Mouse (Mus musculus) MEL-GATA-1-ER (cell line): Measurements from ENCODE around the gene Timm10.
A peak's percentile ranks its signal among the peaks of the same experiment; 100 is the strongest.

Experiments used
- DNase-seq: peaks from one replicate; pipeline ENCODE4 v3.0.0-alpha.2; 2012; ENCODE audit warnings: low read depth; ENCODE audit errors: extremely low read depth

The Timm10 gene

DNA sequence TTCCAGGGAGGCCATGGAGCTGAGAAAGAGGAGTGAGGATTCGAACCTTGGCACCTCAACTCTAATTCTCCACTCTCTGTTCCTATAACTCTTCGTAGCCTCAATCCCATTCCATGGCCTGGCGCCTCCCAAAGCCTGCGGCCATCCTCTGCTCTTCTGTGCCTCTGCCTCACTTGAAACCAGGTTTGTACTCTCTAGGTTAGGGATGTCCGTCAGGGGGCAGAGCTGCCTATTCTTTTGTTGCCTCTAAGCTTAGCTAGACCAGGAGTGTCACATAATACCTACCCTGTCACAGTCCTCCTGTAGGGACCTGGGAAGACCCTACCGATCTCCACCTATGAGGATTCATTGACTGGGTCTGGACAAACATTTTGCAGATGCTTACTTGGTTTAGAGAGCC is 14.1 kb upstream of the Timm10 start:
- DNase-seq: no peak

DNA sequence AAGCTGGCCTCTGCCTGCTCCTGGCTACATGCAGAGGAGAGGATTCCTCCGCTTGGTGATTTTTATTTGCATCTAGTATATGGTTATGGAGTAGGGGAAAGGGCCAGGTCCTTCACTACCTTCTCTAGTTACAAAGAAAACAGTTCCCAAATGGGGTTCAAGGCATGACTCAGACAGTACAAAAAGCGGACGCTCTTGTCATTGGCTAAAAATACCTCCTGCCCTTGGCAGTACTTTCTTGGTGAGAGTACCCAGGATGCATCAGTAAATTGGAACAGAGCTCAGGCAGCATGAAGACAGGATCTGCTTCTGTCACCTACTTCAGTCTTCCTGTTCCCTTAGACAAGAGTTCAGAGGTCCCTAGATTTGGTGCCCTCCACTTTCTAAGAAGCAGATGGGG is 6.9 kb upstream of the Timm10 start:
- no peak for DNase-seq

DNA sequence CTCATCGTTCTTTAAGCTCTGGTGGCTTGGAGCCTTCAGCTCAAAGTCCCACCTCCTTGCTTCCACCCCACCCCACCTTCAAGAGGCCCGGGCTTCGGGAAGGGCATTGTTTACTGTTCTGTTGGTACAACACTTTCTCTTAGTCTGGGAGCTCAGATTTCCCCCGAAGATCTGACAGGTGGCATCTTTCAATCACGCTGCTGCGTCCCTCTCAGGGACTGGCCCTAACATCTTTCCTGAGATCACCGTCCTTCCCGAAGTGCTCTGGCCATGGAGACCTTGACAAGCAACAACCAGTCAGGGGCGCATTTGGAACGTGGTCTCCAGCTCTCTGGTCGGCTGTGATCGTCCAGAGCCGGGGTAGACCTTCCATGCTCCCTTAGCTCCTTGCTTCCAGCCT is 4.2 kb upstream of the Timm10 start, which contains the start of gene Smtnl1:
TSS of gene Smtnl1 (minus strand) at position 101 of the 400 bp plus-strand sequence.
- DNase-seq: no peak

DNA sequence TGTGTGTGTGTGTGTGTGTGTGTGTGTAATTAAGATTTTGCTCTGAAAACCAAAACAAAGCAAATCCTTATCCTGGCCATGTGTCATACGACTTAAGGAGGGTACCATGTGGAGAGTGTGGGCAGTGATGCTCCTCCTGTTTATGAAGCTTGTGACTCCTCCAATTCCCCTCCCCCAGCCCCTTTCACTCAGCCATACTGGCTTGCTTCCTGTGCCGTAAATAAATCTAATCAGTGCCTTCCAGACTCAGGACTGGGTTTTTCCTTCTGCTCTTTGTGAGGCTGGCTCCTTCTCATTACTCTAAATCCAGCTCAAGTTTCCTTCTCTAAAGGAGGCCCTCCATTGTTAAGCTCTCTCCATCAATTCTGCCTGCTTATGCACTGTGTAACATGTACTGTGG is 3.6 kb upstream of the Timm10 start:
- DNase-seq: no peak

DNA sequence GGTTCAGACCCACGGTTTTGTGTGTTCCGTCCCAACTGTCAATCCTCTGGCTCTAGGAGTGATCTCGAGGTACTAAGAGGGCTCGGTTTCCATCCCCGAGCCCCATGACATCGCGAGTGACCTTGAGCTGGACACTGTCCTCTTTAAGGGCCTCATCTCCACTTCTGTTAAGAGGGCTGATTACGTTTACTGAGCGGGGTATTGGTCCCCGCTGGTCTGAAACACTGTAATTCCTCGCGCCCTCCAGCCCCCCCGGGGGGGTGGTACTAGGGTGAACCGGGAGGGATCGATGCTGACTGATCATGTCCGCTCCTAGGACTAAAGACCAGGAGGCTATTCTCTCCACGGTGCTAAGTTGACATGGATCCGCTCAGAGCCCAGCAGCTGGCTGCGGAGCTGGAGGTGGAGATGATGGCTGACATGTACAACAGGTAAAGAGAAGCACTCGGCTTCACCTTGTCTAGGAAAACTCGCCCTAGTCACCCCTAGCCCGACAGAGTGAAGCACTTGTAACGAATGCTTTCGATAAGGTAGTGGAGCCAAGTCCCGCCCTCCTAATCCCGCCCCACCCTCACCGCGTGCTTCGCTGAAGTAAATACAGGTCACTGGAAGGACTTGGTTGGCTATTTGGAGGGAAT is 605 bp downstream of the Timm10 start:
- DNase-seq: peak; percentile 50

DNA sequence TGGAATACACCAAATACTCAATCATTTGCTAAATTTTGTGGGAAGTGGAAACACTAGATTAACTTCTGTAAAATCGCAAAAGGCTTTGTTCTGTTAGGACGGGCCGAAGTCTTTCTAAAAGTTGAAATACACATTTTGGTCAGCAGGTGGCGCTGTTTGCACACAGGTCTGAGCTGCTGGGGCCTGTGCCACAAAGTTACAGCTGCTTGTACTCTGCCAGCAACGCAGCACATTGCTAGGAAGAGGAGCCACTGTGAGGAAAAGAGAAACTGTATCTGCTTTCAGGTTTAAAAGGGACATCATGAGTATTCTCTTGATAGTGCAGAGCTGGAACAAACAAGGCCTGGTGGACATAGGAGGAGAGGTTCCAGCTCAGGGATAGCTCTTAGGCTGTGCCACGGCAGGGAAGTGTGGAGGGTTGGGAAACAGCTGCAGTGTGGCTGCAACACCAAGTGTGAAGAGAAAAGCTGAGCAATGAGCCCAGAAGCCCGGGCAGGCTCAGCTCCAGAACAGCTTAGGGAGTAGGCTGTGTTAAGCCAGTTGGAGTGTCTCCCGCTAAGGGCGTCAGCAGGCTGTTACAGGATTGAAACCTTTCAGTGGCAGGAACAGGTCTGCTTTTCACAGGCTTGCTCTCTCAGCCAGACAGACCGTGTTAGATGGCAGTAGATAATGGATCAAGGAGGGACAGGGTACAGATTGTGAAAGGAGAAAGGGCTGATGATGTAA is 5.0 kb downstream of the Timm10 start:
- DNase-seq: peak; percentile 75

DNA sequence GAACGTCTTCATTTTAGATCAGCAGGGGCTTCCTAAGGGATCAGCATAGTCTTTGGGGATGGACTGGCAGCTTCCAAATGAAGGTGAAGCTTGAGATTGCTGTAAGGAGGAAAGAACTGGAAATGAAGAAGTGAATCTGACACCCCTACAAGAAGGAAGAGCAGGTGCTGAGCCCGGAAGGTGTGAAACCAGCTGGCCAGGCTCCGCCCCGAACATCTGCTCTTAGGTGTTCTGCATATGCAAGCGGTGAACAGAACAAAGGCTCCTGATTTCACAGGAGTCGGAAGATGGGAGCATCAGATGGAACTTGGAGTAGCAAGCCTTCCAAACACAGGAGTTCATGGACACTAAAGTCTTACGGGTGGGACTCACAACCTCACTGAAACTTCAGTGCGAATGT is 10.3 kb downstream of the Timm10 start:
- no peak for DNase-seq

DNA sequence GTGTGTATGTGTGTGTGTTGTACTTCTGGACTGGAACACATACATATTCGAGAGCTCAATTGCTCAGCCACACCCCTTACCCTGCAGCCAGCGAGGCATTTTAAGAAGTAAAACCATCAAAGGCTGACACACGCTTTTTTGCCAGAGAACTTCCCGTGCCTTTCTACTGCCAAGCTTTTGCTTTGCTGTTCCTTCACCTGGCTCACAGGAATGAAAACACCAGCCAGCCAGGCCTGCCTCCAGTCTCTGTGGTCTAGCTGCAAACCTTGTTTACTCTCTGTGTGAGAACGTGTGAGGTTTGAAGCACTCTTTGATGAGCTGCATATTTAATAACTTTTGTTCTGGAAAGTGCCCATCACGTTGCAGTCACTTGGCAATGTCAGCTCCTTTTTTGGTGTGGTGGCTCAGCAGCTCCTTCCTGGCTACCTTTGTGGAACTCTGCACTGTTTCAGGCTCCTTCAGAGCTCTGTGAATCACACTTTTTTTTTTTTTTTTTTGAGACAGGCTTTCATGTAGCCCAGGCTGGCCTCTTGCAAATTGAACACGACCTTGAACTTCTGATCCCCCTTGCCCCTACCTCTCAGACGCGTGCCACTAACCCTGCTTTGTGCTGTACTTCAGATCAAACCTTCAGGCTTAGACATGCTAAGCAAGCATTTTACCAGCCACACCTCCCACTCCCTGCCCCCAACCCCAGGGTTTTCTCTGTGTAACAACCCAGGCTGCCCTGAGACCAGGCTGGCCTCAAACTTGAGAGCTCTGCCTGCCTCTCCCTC is 11.2 kb downstream of the Timm10 start:
- DNase-seq: no peak

DNA sequence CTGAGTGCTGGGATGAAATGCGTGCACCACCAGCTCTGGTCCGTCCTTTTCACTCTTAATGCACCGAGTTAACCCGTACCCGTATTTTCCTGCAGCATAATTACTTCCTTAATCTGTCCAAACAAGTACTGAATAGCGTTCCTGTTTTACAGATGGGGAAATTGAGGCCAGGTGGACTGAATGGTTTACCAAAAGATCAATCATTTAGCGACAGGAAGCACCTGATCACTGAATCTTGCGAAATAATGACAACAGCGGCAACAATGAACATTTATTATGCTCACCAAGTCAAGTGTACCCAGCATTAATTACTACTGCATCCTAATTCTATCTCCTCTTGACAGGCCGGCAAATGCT is 11.8 kb downstream of the Timm10 start, which contains the start of gene Slc43a1:
TSS of gene Slc43a1 (plus strand) at position 258 of the 357 bp plus-strand sequence.
- peak; percentile 29 for DNase-seq

DNA sequence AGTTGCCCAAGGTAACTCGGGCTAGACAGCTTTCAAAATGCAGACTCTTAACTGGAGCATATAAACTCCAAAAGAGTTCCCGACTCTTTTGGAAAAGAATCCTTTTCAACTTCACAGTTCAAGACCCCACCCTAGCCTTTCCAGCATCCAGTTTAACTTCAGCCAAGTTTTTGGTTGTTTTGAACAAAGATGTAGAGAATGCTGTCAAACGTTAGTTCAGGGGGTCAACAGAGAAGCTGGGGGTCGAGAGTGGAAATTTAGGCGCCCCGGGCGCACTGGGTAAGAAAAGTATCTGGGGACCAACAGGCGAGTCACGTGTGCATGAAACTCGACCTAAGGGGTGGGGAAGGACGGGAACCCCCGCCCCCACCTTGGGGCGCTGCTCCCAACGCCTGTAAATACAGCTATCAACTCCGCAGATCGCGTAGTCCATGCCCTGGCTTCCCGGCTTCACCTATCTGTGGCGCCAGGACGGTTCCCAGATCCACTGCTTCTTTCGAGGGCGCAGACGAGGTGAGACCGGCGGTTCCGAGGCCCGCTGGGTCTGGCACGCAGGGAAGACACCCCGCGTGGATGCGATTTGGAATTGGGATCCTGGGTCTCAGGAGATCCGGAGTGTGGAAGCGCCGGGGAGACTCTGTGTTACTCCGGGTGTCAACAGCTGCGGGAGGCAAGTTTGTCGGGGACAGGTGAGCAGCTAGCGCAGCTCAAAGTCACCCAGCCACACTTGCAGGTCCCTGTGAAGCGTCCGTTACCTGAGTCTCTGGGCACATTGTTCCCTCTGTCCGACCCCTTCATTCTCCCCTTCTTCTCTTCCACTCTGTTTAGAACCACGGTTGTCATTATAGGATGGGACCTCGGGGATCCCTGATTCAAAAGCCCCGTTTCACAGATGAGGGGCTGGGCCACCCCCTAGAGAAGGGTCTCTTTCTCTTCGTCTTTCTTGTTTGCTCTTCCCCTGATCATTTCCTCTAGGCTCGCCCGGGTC is 12.5 kb downstream of the Timm10 start:
- DNase-seq: peak; percentile 62

DNA sequence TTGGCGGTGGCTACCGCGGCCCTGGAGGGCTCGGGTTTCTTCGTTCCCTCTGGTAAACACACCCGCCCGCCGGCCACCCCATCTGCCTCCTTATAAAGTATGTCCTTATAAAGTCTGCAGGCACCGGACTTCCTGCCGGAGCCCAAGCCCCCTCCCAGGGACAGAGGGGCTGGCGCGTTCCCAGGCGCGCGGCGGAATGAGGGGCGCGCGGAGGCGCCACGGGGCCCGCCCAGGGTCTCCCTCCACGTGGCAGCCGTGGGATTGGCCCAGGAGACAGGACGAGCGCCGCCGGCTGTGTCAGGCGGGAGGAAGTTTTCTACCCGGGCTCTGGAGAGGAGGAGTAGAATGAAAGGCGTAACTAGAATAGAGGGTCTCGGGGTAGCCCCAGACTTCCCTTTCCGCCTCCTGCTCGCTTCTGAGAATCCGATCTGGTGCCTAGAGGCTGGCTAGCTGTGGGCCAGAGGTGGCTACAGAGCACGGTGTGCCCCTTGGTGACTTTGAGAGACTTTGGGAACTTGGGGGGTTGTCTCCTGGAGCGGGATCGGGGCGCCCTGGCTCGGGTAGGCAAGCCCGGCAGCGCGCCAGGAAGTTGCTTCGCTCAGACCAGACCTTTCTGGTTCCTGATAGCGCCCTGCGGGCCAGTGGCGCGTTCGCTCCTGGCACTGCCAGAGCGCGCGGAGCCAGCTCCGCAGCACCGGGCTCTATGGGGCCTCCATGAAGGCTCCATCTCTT is 13.4 kb downstream of the Timm10 start:
- peak; percentile 83 for DNase-seq

DNA sequence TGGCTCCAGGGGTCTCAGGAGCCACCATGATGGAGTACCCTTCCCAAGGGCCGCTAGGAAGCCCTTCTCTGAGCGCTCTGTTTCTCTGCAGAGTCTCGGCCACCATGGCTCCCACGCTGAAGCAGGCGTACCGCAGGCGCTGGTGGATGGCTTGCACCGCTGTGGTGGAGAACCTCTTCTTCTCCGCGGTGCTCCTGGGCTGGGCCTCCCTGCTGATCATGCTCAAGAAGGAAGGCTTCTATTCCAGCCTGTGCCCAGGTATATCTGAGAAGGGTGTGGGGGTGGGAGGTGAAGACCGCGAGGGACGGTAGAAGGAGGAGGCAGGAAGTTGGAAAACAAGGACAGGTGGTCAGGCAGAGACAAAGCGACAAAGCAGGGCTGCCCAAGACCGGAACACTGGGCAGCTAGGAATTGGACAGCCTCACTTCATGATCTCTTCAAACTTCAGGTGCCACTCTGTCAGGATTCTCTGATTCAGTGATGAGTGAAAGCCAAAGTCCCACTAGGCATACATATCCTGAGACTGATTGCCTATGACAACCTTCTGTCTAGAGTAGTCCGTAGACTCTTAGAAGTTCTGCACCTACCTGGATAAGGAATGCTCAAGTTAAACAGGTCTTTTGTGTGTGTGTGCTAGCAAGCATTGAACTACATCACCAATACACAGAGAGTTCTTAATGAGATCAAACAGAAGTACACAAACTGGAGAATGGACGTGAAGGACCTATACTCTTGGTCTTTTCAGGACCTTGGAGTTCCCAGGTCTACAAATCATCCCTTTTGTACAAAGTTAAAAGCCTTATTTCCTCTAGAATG is 14.2 kb downstream of the Timm10 start:
- DNase-seq: peak; percentile 32

DNA sequence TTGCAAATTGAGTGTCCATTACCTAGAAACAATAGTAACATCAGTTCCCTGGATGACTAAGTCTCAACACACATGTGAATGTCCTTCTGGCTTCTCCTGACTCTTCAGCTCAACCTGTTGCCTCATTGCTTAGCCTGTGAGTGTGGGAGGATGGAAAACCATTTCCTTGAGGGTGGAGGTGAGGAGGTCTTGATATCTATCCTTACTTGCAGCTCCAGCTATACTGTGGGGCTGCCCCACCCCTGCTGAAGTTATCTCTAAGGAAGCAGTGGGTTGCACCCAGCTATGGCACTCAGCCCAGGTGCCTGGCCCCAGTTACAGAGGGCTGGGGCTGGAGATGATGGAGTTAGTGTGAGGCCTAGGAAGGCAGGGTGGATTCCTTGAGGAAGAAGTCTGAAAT is 15.1 kb downstream of the Timm10 start:
- DNase-seq: peak; percentile 90

DNA sequence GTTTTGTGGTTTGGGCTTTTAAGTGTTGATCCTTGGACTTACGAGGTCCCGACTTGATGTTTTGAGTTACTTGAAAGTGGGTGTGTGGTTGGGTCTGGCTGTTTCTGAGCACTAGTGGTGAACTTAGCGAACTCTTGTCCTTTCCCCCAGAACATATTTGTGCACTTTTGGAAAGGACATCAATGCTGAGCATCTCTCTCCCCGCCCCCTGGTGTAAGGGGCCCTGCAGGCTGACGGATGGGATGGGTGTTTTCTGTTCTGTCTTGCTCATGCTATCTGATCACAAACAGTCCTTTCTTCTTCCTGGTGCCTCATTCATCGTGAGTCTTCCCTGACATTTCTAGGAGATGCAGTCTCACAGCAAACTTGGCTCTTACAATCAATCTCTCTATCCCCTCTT is 16.9 kb downstream of the Timm10 start:
- no peak for DNase-seq

DNA sequence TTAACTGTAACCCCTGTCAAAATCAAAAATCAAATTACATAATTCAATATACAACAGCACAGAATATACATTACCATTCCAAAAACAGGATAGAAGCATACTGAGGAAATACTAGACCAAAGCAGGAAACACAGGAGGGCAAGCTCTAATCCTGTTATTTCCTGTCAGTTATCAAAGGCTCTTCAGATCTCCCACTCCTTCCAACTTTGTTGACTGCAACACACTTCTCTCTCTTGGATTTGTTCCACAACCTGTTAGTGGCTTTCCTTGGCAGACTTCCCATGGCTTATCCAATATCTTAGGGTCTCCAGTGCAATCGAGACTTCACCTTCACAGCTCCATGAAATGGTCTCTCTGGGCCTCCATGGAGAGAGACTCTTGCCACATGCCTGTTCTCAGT is 18.4 kb downstream of the Timm10 start:
- no peak for DNase-seq

DNA sequence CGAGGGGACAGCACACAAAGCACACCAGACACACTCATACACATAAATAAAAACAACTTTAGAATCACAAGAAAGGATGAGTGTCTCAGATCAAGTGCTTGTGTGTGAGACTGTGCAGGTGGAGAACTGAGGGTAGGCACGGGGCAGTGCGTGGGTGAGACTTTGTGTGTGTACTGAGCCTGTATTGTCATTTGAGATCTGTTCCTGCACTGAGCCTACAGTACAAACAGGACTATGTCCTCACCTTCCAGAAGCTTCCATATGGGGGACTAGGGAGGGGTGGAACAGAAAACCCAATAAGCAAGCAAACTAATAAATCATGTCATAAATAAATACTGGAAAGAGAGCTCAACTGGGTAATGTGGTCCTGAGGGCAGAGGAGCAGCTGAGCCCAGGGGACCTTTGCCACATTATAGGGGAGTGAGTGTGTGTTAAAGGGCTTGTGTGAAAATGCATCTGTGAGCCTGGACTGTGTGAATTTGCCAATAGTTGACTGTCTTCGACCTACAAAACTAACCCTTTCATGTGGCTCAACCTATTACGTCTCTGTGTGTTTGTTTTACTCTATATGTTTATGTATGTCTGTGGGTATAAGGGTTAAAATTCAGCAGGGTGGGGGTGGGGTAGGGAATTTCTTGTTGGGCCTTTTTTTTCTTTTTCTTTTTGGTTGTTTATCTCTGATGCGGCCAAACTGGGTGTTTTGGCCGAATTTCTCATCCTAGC is 23.8 kb downstream of the Timm10 start:
- no peak for DNase-seq

DNA sequence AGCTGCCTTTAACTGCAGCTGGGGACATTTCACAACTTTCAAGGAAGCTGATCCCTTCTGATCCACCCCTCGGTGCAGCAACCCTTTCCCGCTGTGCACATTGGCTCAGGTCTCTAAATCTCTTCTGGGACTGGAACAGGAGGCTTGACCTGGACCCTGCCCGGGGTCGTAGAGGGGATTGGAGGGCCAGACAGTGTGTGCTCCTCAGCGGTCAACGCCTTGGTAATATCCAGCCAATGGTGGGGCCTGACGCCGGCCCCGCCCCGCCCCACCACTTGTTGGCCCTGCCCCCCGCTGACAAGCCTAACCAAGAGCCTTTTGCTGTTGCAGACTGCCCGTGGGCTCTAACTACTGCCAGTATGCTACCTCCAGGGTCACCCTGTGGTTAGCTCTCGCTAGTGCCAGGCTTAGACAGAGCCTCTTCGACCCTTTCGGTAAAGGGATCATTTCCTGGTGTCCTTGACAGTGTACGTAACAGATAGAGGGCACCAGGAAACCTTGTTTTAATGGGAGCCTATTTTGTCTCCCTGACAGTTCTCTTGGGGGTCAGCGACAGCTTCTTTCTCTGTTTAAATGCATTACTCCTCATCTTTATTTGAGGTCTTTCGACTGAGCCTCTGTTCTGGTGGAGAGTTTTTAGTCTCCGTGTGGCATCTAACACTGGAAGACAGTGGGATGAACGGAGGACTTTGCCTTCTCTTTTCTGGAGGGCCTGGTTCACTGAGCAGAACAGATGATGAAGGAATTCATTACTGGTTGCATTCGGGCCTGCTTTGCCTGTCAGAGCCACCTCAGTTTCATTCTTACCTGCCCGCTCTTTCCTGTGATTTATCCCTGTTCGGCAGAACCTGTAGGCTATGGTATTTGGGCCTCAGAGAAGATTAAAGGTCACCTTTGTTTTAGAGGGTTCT is 24.6 kb downstream of the Timm10 start:
- DNase-seq: no peak

DNA sequence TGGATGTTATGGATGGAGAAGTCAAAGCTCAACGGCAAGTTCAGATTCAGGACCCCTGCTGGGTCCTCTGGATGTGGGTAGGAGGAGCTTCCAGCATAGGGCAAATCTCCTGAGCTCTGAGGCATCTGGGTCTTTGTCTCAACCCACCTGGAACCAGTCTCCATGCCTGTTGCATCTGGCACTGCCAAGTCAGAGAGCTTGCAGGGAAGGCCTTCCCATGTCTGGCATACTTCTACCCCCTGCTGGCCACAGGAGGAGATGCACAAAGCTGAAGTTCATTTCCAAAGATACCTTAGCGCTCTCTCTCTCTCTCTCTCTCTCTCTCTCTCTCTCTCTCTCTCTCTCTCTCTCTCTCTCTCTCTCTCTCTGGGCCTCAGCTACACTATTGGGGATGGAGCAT is 28.9 kb downstream of the Timm10 start:
- no peak for DNase-seq
